Mouse (Mus musculus): ENCODE results near the gene Lipc. TPM values are rescaled to one million over a fixed set of nuclear protein-coding genes. Genes with fewer than 3 reads are reported as not detected.
"Not testable (repeated sequence)": the region's sequence is repeated elsewhere in the genome, so short reads cannot be mapped to it uniquely, and the experiment has no call there.

Lipc gene
- polyA plus RNA-seq, 1 experiment from 2014 or later, result 1.9 TPM

DNA sequence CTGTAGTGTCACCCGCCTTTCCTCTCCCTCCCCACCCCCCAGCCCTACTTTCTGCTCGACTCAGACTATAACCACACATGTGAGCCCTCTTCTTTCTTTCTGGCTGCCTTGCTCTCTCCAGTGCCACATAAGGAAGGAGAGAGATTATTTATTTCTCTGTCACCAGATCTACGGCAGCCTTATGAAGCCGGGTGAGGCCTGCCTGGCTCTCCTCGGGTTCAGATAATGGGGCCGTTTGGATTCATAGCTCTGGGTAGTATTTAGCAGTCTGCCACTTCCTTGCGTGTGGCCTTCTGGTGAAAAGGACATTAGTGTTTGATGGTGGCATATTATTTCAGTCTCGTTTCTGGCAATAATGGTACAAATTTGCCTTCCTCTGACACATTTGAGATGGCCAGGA lies 88.0 kb downstream of the Lipc start:
- no peak overlapping the region for H3K4me3 ChIP-seq
- 63% methylated on average over 8 of the region's 8 CpGs for WGBS
- peaks cover 15% of the 10 kb centered on the region for H3K4me1 ChIP-seq
- H3K27me3 ChIP-seq (ENCODE audit: insufficient read depth, poor library complexity, severe bottlenecking), result no peaks in the 10 kb centered on the region
- no peak for DNase-seq (ENCODE audit: low spot score)
- no peaks in the 10 kb centered on the region for H3K9me3 ChIP-seq
- no peaks in the 10 kb centered on the region for H3K36me3 ChIP-seq
- no peak overlapping the region for H3K27ac ChIP-seq

DNA sequence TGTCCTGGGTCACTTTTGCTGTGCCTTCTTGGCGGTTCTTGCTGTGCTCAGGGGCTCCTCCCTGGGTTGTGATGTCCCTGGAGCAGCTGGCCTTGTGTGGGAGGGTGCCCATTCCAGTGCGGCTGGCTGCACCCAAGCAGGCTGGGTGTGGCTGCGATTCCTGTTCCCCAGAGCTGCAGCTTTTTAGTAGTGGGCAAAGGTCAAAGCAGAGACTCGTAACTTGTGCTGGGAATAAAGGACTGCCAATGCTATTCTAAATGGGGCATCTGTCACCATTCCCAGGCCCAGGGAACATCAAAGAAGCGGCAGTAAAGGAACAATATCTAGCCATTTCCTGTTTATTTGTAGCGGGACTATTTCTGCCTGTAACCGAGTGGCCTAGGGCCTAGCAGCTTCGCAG lies 88.7 kb downstream of the Lipc start:
- DNase-seq (ENCODE audit: low spot score), result no peak
- 40% methylated on average over 8 of the region's 8 CpGs for WGBS
- Histone ChIP-seq H3K4me1 (peaks cover 13% of the 10 kb centered on the region), H3K36me3 (no peaks in the 10 kb centered on the region), H3K9me3 (no peaks in the 10 kb centered on the region), H3K4me3 (no peak overlapping the region), H3K27me3 (ENCODE audit: insufficient read depth, poor library complexity, severe bottlenecking) (no peaks in the 10 kb centered on the region), H3K27ac (peak overlapping the region; percentile 47)

DNA sequence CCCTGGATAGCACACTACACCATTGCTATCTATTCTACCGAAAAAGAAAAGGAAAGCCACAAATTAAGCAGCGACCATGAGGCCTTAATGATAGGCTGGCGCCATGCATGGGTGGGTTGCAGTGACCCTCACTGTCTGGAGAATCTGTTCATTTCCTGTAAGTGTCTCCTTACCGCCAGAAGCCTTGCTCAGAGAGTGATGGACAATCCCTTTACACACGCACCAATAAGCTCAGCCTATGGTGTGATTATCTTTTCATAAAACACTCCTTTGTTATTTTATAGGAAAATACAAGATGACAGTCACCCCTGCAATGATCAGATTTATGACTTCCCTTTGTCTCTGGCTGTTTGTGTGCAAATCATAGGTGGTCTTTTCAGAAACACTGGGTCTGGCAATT lies 92.8 kb downstream of the Lipc start:
- peaks cover 25% of the 10 kb centered on the region for H3K4me1 ChIP-seq
- H3K27ac ChIP-seq, result no peak overlapping the region
- no peaks in the 10 kb centered on the region for H3K27me3 ChIP-seq (ENCODE audit: insufficient read depth, poor library complexity, severe bottlenecking)
- H3K36me3 ChIP-seq, result no peaks in the 10 kb centered on the region
- DNase-seq (ENCODE audit: low spot score), result no peak
- H3K9me3 ChIP-seq, result no peaks in the 10 kb centered on the region
- H3K4me3 ChIP-seq, result no peak overlapping the region
- WGBS, result 71% methylated on average over 5 of the region's 5 CpGs

DNA sequence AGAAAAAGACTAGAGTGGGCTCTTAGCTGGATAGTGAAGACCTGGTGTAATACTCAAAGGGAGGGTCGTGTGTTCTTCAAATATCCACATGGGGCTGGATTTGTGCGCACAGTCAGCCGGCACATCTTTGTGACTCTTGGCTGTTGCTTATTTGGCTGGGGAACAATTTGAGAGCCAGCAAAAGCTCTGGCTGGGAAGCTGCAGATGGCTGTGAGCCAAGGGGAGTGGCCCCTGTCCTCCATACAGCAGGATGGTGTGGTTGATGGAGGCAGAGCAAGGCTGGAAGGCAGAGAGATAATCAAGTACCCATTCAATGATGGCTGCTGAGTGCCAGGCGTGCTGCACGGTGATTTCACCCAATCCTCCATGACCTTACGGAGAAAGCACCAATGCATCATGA lies 96.2 kb downstream of the Lipc start:
- Histone ChIP-seq H3K27ac (0 out of 2 replicates have a peak overlapping the region, but pooled peaks have one; percentile 36), H3K4me1 (peaks cover 31% of the 10 kb centered on the region), H3K9me3 (no peaks in the 10 kb centered on the region), H3K4me3 (no peak overlapping the region), H3K36me3 (no peaks in the 10 kb centered on the region), H3K27me3 (ENCODE audit: insufficient read depth, poor library complexity, severe bottlenecking) (no peaks in the 10 kb centered on the region)
- 59% methylated on average over 6 of the region's 6 CpGs for WGBS
- no peak for DNase-seq (ENCODE audit: low spot score)

DNA sequence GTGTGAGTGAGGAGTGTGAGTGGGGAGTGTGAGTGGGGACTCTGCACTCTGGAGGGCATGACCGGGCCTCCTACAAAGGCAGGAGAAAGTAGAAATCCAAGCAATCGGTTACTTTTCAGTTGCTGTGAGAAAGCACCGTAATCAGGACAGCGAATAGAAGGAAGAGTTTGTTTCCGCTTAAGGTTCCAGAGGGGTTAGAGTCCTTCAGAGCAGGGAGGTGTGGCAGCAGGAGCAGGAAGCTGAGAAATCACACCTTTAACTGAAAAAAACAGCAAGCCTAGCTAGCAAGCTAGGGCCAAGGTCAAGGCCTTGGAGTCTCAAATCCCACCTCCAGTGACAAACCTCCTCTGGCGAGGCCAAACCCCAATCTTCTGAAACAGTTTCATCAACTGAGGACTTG lies 97.1 kb downstream of the Lipc start:
- H3K9me3 ChIP-seq, result no peaks in the 10 kb centered on the region
- peaks cover 31% of the 10 kb centered on the region for H3K4me1 ChIP-seq
- no peak for DNase-seq (ENCODE audit: low spot score)
- H3K27me3 ChIP-seq (ENCODE audit: insufficient read depth, poor library complexity, severe bottlenecking), result no peaks in the 10 kb centered on the region
- H3K36me3 ChIP-seq, result no peaks in the 10 kb centered on the region
- H3K27ac ChIP-seq, result no peak overlapping the region
- 57% methylated on average over 6 of the region's 6 CpGs for WGBS
- no peak overlapping the region for H3K4me3 ChIP-seq

DNA sequence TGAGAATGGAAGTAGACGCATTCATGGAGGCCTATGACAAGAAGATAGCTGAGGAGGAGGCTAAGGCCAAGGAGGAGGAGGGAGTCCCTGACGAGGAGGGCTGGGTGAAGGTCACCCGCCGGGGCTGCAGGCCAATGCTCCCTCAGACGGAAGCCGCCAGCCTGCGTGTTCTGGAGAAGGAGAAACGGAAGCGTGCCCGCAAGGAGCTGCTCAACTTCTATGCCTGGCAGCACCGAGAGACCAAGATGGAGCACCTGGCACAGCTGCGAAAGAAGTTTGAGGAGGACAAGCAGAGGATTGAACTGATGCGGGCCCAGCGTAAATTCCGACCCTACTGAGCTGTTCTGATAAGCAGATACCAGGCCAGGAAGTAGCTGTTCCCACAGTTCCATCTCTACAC lies 98.9 kb downstream of the Lipc start:
- 64% methylated on average over 15 of the region's 15 CpGs for WGBS

DNA sequence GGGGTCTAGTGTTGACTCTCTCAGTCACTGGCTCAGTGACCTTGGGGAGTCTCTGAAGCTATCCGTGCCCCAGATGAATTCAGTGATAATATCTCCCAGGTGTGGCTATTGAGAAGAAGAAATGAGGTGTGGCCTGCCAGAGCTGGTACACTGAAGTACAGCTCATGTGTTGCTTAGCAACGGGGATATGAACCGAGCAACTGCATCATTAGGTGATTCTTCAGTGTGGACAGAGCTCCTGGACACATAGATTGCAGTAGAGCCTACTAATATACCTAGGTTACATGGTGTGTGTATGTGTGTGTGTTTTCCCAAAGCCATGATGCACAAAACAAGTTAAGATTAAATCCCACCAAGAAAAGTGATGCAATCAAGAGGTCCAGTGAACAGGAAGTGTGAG lies 100.5 kb downstream of the Lipc start:
- 81% methylated on average over 3 of the region's 3 CpGs for WGBS
- H3K27me3 ChIP-seq (ENCODE audit: insufficient read depth, poor library complexity, severe bottlenecking), result no peaks in the 10 kb centered on the region

More for the DNA sequence above, 98.9 kb downstream of the Lipc start:
- Histone ChIP-seq H3K4me1 (peaks cover 36% of the 10 kb centered on the region), H3K27ac (peak overlapping the region; percentile 25; the same call in 1 of the 2 replicates)
- H3K4me3 ChIP-seq; DNase-seq (ENCODE audit: low spot score); H3K9me3 ChIP-seq; H3K36me3 ChIP-seq; H3K27me3 ChIP-seq (ENCODE audit: insufficient read depth, poor library complexity, severe bottlenecking): not testable (repeated sequence)

DNA sequence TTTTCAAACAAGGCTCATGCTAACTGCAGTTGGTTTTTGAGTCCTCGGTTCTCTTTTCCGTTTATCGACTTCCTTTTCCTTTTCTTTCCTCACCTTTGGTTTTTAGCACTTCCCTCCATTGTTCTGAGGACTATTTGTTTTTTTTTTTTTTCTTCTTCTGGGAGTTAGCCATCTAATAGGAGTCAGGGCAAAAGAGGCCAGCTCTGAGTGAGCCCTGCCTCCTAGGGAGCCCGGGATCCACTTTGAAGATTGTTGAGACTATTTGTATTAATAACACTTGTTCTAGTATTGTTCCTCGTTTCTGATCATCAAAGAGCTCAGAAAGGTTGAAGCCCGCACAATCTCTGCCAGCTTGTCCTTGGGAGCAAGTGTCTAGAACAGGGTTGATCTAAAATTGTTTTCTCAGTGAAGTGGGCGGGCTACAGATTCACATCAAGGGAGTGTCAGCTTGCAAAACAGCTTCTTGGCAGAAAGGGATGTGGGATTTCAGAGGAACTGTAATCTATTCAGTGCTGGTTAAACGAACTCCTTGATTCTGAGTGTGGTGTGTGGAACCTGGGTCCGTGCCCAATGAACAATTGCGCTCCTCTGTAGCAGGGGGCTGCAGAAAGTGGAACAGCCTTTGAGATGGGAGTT lies 103.8 kb downstream of the Lipc start:
- no peaks in the 10 kb centered on the region for H3K27me3 ChIP-seq (ENCODE audit: insufficient read depth, poor library complexity, severe bottlenecking)
- peak overlapping the region; percentile 25; the same call in 1 of the 2 replicates for H3K4me3 ChIP-seq
- no peaks in the 10 kb centered on the region for H3K9me3 ChIP-seq
- H3K36me3 ChIP-seq, result no peaks in the 10 kb centered on the region
- H3K4me1 ChIP-seq, result peaks cover 25% of the 10 kb centered on the region
- H3K27ac ChIP-seq, result peak overlapping the region; percentile 81; the same call in 1 of the 2 replicates
- 47% methylated on average over 10 of the region's 10 CpGs for WGBS
- DNase-seq (ENCODE audit: low spot score), result no peak

More for the DNA sequence above, 100.5 kb downstream of the Lipc start:
- Histone ChIP-seq H3K9me3 (no peaks in the 10 kb centered on the region), H3K27ac (no peak overlapping the region), H3K4me3 (no peak overlapping the region), H3K4me1 (peaks cover 45% of the 10 kb centered on the region), H3K36me3 (no peaks in the 10 kb centered on the region)
- DNase-seq (ENCODE audit: low spot score), result no peak

DNA sequence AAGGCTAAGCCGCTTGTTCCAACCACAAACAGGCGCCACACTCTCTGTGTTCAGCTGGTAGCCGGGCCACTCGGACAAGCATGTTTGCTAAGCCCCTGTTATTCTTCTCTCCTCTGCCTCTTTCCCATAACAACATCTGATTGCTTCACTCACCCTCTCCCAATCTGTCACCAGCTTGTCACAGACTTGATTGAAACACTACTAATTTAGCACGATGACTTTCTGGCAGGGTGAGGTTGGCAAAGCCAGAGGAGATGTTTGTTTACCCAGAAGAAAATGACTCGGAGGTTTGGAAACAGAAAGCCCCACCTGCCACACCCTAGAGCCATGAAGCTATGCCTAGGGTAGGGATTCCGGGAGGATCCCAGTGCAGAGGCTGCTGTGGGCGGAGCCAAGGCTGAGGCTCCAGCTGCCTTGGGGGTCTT lies 104.4 kb downstream of the Lipc start:
- peak overlapping the region; percentile 81 for H3K27ac ChIP-seq
- peak overlapping the region; percentile 25 for H3K4me3 ChIP-seq
- no peaks in the 10 kb centered on the region for H3K9me3 ChIP-seq
- no peaks in the 10 kb centered on the region for H3K27me3 ChIP-seq (ENCODE audit: insufficient read depth, poor library complexity, severe bottlenecking)
- H3K36me3 ChIP-seq, result no peaks in the 10 kb centered on the region
- WGBS, result 13% methylated on average over 8 of the region's 8 CpGs
- DNase-seq (ENCODE audit: low spot score), result no peak
- H3K4me1 ChIP-seq, result peaks cover 22% of the 10 kb centered on the region

DNA sequence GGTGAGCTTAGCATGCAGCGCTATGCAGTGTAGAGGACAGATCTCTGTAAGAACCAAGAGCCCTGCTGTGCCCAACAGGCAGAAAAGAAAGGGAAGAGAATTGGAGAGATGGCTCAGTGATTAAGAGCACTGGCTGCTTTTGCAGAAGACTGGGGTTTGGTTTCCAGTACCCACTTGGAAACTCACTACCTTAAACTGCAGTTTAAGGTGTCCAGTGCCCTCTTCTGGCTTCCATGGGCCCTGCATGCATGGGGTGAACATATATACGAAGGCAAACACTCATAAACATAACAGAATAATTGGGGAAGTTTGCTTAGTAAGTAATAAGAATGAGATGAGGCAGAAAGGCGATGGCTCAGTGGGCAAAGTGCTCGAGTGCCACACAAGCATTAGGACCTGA lies 108.8 kb downstream of the Lipc start:
- no peak overlapping the region for H3K4me3 ChIP-seq
- WGBS, result 92% methylated on average over 4 of the region's 4 CpGs
- H3K36me3 ChIP-seq, result no peaks in the 10 kb centered on the region
- H3K4me1 ChIP-seq, result peaks cover 41% of the 10 kb centered on the region
- no peak for DNase-seq (ENCODE audit: low spot score)
- H3K27me3 ChIP-seq (ENCODE audit: insufficient read depth, poor library complexity, severe bottlenecking), result no peaks in the 10 kb centered on the region
- H3K9me3 ChIP-seq, result no peaks in the 10 kb centered on the region
- peak overlapping the region; percentile 84; the same call in 1 of the 2 replicates for H3K27ac ChIP-seq

DNA sequence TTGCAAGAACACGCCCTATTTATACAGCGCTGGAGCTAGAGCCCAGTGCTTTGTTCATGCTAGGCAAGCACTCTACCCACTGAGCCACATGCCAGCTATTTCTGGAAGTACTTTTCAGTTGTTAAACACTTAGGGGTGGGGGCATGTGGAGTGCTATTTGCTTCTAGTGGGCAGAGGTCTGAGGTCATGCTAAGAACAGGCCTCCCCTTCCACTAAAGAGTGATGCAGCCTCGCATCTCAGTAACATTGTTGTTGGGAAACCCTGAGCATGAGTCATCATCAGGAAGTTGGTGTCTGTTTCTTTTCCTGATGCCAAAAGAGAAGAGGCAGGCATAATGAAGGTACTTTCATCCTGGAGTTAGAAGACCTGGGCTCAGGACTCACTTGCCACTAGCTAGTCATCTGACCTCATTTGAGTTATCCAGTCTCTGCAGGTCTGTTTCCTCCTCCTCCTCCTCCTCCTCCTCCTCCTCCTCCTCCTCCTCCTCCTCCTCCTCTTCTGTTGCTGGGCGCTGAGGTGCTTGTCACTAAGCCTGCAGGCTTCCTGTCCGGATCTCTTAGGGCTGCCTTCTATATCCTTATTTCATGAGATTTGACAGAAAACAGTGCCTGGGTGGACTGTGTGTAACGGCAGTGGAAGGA lies 109.6 kb downstream of the Lipc start:
- Histone ChIP-seq H3K27me3 (ENCODE audit: insufficient read depth, poor library complexity, severe bottlenecking) (no peaks in the 10 kb centered on the region), H3K36me3 (no peaks in the 10 kb centered on the region), H3K9me3 (no peaks in the 10 kb centered on the region), H3K27ac (peak overlapping the region; percentile 84; the same call in 1 of the 2 replicates), H3K4me1 (peaks cover 38% of the 10 kb centered on the region), H3K4me3 (no peak overlapping the region)
- DNase-seq (ENCODE audit: low spot score), result no peak
- 63% methylated on average over 5 of the region's 6 CpGs for WGBS

DNA sequence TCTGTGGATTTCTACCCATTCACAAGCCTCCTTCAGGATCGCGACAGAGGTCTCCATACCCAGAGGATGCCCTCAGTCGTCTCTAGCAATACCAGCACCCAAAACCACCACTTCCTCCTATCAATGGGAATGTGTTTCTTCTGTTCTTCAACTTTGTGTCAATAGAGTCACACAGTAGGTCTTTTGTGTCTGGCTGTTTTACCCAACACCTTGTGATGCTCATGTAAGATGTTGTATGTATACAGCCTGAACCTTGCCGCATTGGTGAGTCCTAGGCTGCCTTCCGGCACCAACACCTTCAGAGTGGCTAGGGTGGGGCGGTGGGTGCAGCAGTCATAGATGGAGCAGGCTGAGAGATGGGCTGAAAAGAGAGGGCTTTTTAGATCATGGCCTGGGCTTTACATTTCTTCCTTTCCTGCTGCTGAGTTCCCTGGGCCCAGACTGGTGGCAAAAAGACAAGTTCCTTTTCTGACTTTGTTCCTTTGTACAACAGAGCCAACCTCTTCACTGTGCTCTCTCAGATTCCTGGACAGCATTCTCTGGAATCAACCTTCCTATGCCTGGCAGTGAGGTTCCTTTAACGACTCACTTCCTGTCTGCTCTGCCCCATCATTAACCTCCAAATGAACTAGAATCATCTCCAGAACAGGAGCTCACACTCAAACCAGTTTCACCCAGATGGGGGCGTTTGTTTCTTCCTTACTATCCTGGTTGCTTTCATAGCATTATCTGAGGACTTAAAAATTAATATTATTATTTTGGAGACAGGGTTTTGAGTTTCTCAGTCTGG lies 110.4 kb downstream of the Lipc start:
- Histone ChIP-seq H3K4me1 (peaks cover 36% of the 10 kb centered on the region), H3K36me3 (no peaks in the 10 kb centered on the region), H3K27ac (peak overlapping the region; percentile 84), H3K4me3 (0 out of 2 replicates have a peak overlapping the region, but pooled peaks have one; percentile 32), H3K27me3 (ENCODE audit: insufficient read depth, poor library complexity, severe bottlenecking) (no peaks in the 10 kb centered on the region), H3K9me3 (no peaks in the 10 kb centered on the region)
- DNase-seq (ENCODE audit: low spot score), result no peak
- 82% methylated on average over 8 of the region's 8 CpGs for WGBS

DNA sequence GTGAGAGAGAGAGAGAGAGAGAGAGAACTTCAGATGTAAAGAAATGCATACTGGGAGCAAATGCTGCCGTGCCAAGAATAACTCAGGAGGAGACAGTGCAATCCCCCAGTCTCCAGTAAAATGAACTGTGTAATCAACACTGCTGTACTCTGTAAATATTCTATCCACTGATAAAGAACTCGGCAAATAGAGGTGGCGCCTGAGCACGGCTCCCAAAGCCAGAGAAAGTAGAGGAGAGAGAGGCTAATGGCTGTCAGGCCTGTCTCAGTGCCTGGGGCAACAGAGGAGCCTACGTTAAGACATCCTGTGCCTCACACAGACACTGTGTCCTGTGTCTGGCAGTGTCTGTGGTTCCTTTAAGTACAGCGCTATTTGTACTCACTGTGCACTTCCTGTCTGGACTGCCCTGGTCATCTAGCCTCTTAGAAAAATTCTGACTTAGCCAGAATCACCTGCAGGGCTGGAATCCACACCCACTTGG lies 111.1 kb downstream of the Lipc start:
- peaks cover 36% of the 10 kb centered on the region for H3K4me1 ChIP-seq

More for the DNA sequence above, 111.1 kb downstream of the Lipc start:
- Histone ChIP-seq H3K4me3 (peak overlapping the region; percentile 32), H3K27ac (peak overlapping the region; percentile 84), H3K27me3 (ENCODE audit: insufficient read depth, poor library complexity, severe bottlenecking) (no peaks in the 10 kb centered on the region), H3K9me3 (no peaks in the 10 kb centered on the region), H3K36me3 (no peaks in the 10 kb centered on the region)
- WGBS, result 16% methylated on average over 6 of the region's 6 CpGs
- no peak for DNase-seq (ENCODE audit: low spot score)

Measured in heart, embryonic 10.5 days (tissue).